Mouse (Mus musculus): ENCODE measurements around the gene Erich3.

DNA sequence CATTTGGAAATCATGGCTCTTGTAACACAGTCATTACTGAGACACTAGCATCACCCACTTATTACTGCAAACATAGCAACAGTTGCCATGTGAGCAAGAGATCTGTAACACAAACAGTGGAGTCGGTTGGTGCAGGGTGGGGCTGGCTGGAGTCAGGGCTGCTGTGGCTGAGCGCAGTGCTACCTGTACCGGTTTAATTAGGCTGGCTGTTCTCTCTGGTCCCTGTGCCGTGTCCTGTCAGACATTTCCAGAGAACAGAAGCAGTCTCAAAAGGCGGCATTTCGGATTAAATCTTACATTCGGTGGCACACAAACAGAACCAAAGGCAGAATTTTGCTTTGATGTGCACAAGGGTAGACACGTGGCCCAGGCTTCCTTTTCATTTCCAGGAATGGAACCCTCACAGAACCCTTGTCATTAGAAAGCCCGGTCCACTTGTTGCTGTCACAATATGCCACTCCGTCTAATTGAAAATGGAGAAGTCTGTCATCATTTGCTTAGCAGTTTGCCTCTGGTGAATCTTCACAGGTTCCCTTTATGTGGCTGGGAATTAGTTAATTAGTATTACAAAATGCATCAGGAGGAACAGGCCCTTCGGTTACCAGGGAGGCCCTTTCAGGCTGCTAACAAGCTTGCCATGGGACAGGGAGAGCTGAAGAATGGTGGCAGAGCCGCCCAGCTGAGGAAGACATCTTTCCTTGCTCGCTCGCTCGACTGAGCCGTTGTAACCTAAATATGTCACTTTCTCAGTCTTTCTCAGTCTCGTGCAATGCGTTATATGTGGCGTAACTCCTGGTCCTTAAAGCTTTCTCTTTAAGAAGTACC lies 153.4 kb downstream of the Erich3 start:
- TF ChIP-seq CTCF (IDR thresholded peaks at IDR 0.05; ENCODE audit: extremely low read depth, insufficient read depth, insufficient read length, insufficient replicate concordance) (no peak), POLR2A (IDR thresholded peaks at IDR 0.05; ENCODE audit: low read depth, low read length) (no peak)
